Mouse (Mus musculus) heart, embryonic 14.5 days (tissue): ENCODE results near the gene Akap12. TPM values are rescaled to one million over a fixed set of nuclear protein-coding genes. Genes with fewer than 3 reads are reported as not detected.

Source experiments
- ATAC-seq: fragments of 200-750 bp; cut with Nextera tagmentation; 2 replicates; pipeline ENCODE4 v1.8.0; 2017; ENCODE audit warnings: low read depth, moderate TSS enrichment; ENCODE audit not compliant: insufficient number of reproducible peaks, insufficient read depth, low FRiP score
- H3K27ac ChIP-seq, 2 experiments: fragments of 200-500 bp in 1 of 2; fragments of 300-500 bp in 1 of 2; sonication (generic) in 1 of 2; replicated peaks in 1 of 2; 2 replicates each; pipeline ENCODE4 v1.5.1; 2012 to 2014; ENCODE audit warnings: low read depth in 2 of 2, low read length in 2 of 2, control low read depth in 1 of 2, mild to moderate bottlenecking in 1 of 2, mixed read lengths in 1 of 2; ENCODE audit not compliant: control insufficient read depth in 1 of 2, insufficient read depth in 1 of 2
- H3K27me3 ChIP-seq: fragments of 300-500 bp; sonication (generic); 2 replicates; pipeline ENCODE4 v1.6.1; 2014; ENCODE audit warnings: mild to moderate bottlenecking, low read length, control low read depth; ENCODE audit not compliant: control insufficient read depth, insufficient read depth
- H3K36me3 ChIP-seq: fragments of 300-500 bp; sonication (generic); 2 replicates; pipeline ENCODE4 v1.6.1; 2014; ENCODE audit warnings: mild to moderate bottlenecking, control low read depth, low read length, mixed read lengths; ENCODE audit not compliant: control insufficient read depth, insufficient read depth
- H3K4me1 ChIP-seq, 2 experiments: fragments of 200-500 bp in 1 of 2; fragments of 300-500 bp in 1 of 2; sonication (generic) in 1 of 2; 2 replicates each; pipeline ENCODE4 v1.6.1; 2012 to 2014; ENCODE audit warnings: low read length in 2 of 2, control low read depth in 1 of 2, mixed read lengths in 1 of 2; ENCODE audit not compliant: control insufficient read depth in 2 of 2, insufficient read depth in 2 of 2
- H3K4me2 ChIP-seq: fragments of 300-500 bp; sonication (generic); 2 replicates; pipeline ENCODE4 v1.6.1; 2014; ENCODE audit warnings: mild to moderate bottlenecking, low read length
- H3K4me3 ChIP-seq, 2 experiments: fragments of 200-500 bp in 1 of 2; fragments of 300-500 bp in 1 of 2; sonication (generic) in 1 of 2; 2 replicates each; pipeline ENCODE4 v1.5.1; 2012 to 2014; ENCODE audit warnings: low read length in 2 of 2, mild to moderate bottlenecking in 2 of 2, control low read depth in 1 of 2, low read depth in 1 of 2, moderate library complexity in 1 of 2; ENCODE audit not compliant: control insufficient read depth in 1 of 2, insufficient read depth in 1 of 2
- H3K9ac ChIP-seq: fragments of 300-500 bp; sonication (generic); 2 replicates; pipeline ENCODE4 v1.6.1; 2014; ENCODE audit warnings: mild to moderate bottlenecking, low read length
- H3K9me3 ChIP-seq: fragments of 300-500 bp; sonication (generic); 2 replicates; pipeline ENCODE4 v1.6.1; 2016; ENCODE audit warnings: low read length, control low read depth; ENCODE audit not compliant: control insufficient read depth
- WGBS: fragments of 180-500 bp; shearing (Covaris S2); extraction: QIAGEN DNeasy Blood & Tissue Kit; methylation state at CpG from one replicate; pipeline ENCODE4 v1.1.7; 2014; 5-methylcytosine and 5-hydroxymethylcytosine counted together
- polyA plus RNA-seq: library from polyadenylated mRNA; unstranded; fragments of >200 nt; fragmentation: Nextera tagmentation; extraction: Ambion mirVana; gene quantifications from 2 replicates; pipeline ENCODE4 v1.2.1, GENCODE M21; 2014

Gene Akap12
- polyA plus RNA-seq, 1 experiment from 2014 or later = 34.7 TPM

GRCm38 (mm10) chr10:4285752-4286151, 19.6 kb downstream of the Akap12 start:
- no peak overlapping the region for H3K4me2 ChIP-seq
- WGBS = 41% methylated on average over 8 of the region's 8 CpGs
- ATAC-seq = no peak

DNA sequence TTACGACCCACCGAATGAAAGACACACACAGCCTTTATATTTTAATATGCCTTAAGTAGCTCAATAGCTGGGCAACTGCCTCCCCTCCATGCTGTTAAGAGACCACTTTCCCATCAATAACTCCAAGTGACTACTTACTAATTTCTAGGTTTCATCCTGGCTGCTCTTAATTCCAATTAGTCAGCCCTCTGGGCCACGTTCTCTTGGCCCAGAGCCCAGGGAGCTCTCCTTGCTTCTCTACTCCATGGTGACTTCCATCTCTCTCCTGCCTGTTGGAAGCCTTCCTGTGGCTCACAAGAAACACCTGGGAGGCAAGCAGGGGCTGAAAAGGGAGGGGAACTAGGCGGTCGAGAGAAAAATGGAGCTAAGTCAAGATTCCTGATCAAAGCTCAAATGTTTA, 23.0 kb downstream of the Akap12 start:
- WGBS = 66% methylated on average over 5 of the region's 5 CpGs
- H3K27me3 ChIP-seq = no peaks in the 10 kb centered on the region
- H3K4me3 ChIP-seq = no peak overlapping the region
- no peak overlapping the region for H3K4me2 ChIP-seq
- H3K27ac ChIP-seq = no peak overlapping the region
- H3K4me1 ChIP-seq = peaks cover 3 to 5% of the 10 kb centered on the region in 2 experiments; a peak in 2 of 4 replicates
- no peak for ATAC-seq
- H3K9ac ChIP-seq = no peak overlapping the region
- H3K36me3 ChIP-seq = no peaks in the 10 kb centered on the region
- no peaks in the 10 kb centered on the region for H3K9me3 ChIP-seq

More at GRCm38 (mm10) chr10:4285752-4286151, 19.6 kb downstream of the Akap12 start:
- peaks cover 3 to 5% of the 10 kb centered on the region in 2 experiments; a peak in 2 of 4 replicates for H3K4me1 ChIP-seq
- no peaks in the 10 kb centered on the region for H3K9me3 ChIP-seq
- no peaks in the 10 kb centered on the region for H3K36me3 ChIP-seq
- peak overlapping the region; percentile 24 to 62 for H3K27ac ChIP-seq
- no peak overlapping the region for H3K4me3 ChIP-seq
- H3K9ac ChIP-seq = peak overlapping the region; percentile 8
- no peaks in the 10 kb centered on the region for H3K27me3 ChIP-seq

- H3K36me3 ChIP-seq = no peaks in the 10 kb centered on the region
- H3K9ac ChIP-seq = no peak overlapping the region
- no peak overlapping the region for H3K4me3 ChIP-seq
- H3K9me3 ChIP-seq = no peaks in the 10 kb centered on the region
- no peaks in the 10 kb centered on the region for H3K27me3 ChIP-seq
- H3K4me2 ChIP-seq = no peak overlapping the region
- H3K27ac ChIP-seq = no peak overlapping the region
- H3K4me1 ChIP-seq = peaks cover 3 to 5% of the 10 kb centered on the region in 2 experiments; a peak in 2 of 4 replicates
- ATAC-seq = no peak
- WGBS = 45% methylated on average over 3 of the region's 3 CpGs
Measured at GRCm38 (mm10) chr10:4289636-4290035, 23.5 kb downstream of the Akap12 start.

DNA sequence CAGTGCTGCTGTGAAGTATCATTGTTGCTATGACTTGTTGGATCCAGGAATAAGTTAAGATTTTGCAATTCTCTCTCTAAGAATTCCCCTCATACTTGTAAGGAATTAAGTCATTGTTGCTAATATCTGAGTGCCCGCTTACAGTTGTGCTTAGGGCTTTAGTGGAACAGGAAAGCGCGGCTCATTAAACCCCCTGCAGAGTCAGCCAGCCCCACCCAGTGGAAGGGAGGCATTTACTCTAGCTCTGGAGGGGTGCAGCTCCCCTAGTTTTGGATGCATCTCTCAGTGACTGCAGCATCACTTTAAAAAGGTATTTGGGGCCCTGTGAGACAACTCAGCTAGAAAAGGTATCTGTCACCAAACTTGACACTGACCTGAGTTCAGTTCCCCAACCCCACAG, 24.0 kb downstream of the Akap12 start:
- H3K9me3 ChIP-seq = no peaks in the 10 kb centered on the region
- no peak overlapping the region for H3K27ac ChIP-seq
- no peak for ATAC-seq
- H3K4me1 ChIP-seq = peaks cover 3 to 5% of the 10 kb centered on the region in 2 experiments; a peak in 2 of 4 replicates
- no peaks in the 10 kb centered on the region for H3K27me3 ChIP-seq
- WGBS = 64% methylated on average over 3 of the region's 3 CpGs
- H3K4me2 ChIP-seq = no peak overlapping the region
- no peak overlapping the region for H3K4me3 ChIP-seq
- no peaks in the 10 kb centered on the region for H3K36me3 ChIP-seq
- H3K9ac ChIP-seq = no peak overlapping the region

DNA sequence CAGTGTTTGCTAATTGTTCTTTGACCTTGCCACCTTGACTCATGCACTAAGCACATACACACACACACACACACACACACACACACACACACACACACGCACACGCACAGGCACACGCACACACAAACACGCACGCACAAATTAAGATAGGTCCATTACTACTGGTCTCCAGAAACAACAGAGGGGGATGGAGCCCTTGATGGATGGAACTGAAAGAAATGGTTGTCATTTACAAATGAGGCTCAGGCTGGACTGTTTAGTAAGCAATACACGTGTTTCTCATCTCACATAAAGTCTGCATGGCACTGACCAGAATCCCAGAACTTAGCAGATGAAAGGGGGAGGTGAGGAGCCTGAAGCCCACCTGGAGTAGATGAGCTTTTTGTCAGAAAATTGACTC, 24.4 kb downstream of the Akap12 start:
- no peaks in the 10 kb centered on the region for H3K36me3 ChIP-seq
- WGBS = 86% methylated on average over 6 of the region's 6 CpGs
- H3K27ac ChIP-seq = no peak overlapping the region
- no peaks in the 10 kb centered on the region for H3K9me3 ChIP-seq
- no peak for ATAC-seq
- H3K4me2 ChIP-seq = no peak overlapping the region
- H3K27me3 ChIP-seq = no peaks in the 10 kb centered on the region
- no peak overlapping the region for H3K4me3 ChIP-seq
- no peak overlapping the region for H3K9ac ChIP-seq
- peaks cover 3 to 4% of the 10 kb centered on the region in 2 experiments; a peak in 2 of 4 replicates for H3K4me1 ChIP-seq

- no peak overlapping the region for H3K4me3 ChIP-seq
- H3K9ac ChIP-seq = no peak overlapping the region
- no peak overlapping the region for H3K4me2 ChIP-seq
- no peak for ATAC-seq
- H3K36me3 ChIP-seq = no peaks in the 10 kb centered on the region
- WGBS = 74% methylated on average over 4 of the region's 4 CpGs
- no peak overlapping the region for H3K27ac ChIP-seq
- no peaks in the 10 kb centered on the region; a peak in 1 of 4 replicates for H3K4me1 ChIP-seq
- no peaks in the 10 kb centered on the region for H3K9me3 ChIP-seq
- no peaks in the 10 kb centered on the region for H3K27me3 ChIP-seq
Measured at GRCm38 (mm10) chr10:4293418-4293817, 27.2 kb downstream of the Akap12 start.

- Histone ChIP-seq H3K9ac (no peak overlapping the region), H3K4me1 (peaks cover 2% of the 10 kb centered on the region in 2 experiments; a peak in 1 of 4 replicates), H3K27me3 (no peaks in the 10 kb centered on the region), H3K4me3 (no peak overlapping the region), H3K4me2 (no peak overlapping the region), H3K9me3 (no peaks in the 10 kb centered on the region), H3K36me3 (no peaks in the 10 kb centered on the region), H3K27ac (no peak overlapping the region)
- no peak for ATAC-seq
- WGBS = 62% methylated on average over 5 of the region's 5 CpGs
Measured at GRCm38 (mm10) chr10:4303558-4303957, 37.4 kb downstream of the Akap12 start.

GRCm38 (mm10) chr10:4323885-4324284, 57.7 kb downstream of the Akap12 start:
- H3K27me3 ChIP-seq = no peaks in the 10 kb centered on the region
- WGBS = 82% methylated on average over 8 of the region's 8 CpGs
- H3K9ac ChIP-seq = no peak overlapping the region
- no peak overlapping the region for H3K4me3 ChIP-seq
- peaks cover 4 to 15% of the 10 kb centered on the region in 2 experiments for H3K4me1 ChIP-seq
- no peak overlapping the region for H3K27ac ChIP-seq
- no peaks in the 10 kb centered on the region for H3K36me3 ChIP-seq
- no peak for ATAC-seq
- peaks cover 2% of the 10 kb centered on the region; the same call in 1 of the 2 replicates for H3K9me3 ChIP-seq
- H3K4me2 ChIP-seq = no peak overlapping the region
